Mouse (Mus musculus): Measurements from ENCODE around the gene Polk. TPM values are rescaled to one million over a fixed set of nuclear protein-coding genes. Genes with fewer than 3 reads are reported as not detected.

The Polk gene
- polyA plus RNA-seq, 2 experiments, result 9.6 to 9.8 TPM

DNA sequence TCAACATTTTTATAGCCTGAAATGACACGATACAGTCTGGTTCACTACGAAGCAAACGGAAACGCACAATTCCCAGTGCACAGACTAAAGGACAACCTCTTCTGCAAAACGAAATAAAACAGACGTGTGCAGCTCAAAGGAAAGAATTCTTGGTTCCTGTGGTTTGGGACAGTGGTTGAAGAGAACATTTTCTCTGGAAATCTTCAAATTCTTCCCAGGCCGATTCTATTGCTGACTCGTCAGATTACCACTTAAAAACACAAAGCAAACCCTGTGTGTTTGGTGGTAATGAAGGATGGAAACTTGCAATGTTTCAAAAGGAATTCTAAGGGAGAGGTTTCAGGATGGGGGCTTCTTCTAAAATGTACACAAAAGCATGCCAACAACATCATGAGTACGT is 12.3 kb downstream of the Polk start:
- no peak overlapping the region for H3K27ac ChIP-seq (replicated peaks; ENCODE audit: low read depth, low read length)
- no peak for TF ChIP-seq POLR2A (IDR thresholded peaks at IDR 0.05; ENCODE audit: borderline replicate concordance, extremely low read depth, insufficient read depth, insufficient read length)
- DNase-seq (ENCODE audit: low spot score), result no peak

GRCm38 (mm10) chr13:96529542-96529941 is 12.8 kb downstream of the Polk start:
- WGBS, result 91% methylated on average over 3 of the region's 3 CpGs
- no peak overlapping the region for H3K4me3 ChIP-seq (replicated peaks; ENCODE audit: low read length)
- no peak for TF ChIP-seq POLR2A (IDR thresholded peaks at IDR 0.05; ENCODE audit: borderline replicate concordance, extremely low read depth, insufficient read depth, insufficient read length)
- DNase-seq (ENCODE audit: low spot score) (no peak), ATAC-seq (ENCODE audit: low FRiP score, low read depth) (no peak)
- no peaks in the 10 kb centered on the region for H3K36me3 ChIP-seq (ENCODE audit: control insufficient read depth, insufficient read depth, low read length)
- H3K9me3 ChIP-seq (ENCODE audit: control insufficient read depth, low read length), result no peaks in the 10 kb centered on the region
- no peaks in the 10 kb centered on the region for H3K27me3 ChIP-seq (ENCODE audit: control insufficient read depth, insufficient read depth, low read length)
- no peak overlapping the region for H3K27ac ChIP-seq (replicated peaks; ENCODE audit: low read depth, low read length)
- no peak overlapping the region for H3K9ac ChIP-seq (ENCODE audit: low read depth, low read length, severe bottlenecking)
- 0 out of 2 replicates have a peak, but pooled peaks cover 3% of the 10 kb centered on the region for H3K4me1 ChIP-seq (ENCODE audit: control insufficient read depth, insufficient read depth, low read length)
- H3K4me2 ChIP-seq (replicated peaks; ENCODE audit: low read depth, low read length, severe bottlenecking), result no peak overlapping the region

More for the DNA sequence above, 12.3 kb downstream of the Polk start:
- no peak for ATAC-seq (ENCODE audit: low FRiP score, low read depth)
- Histone ChIP-seq H3K27me3 (ENCODE audit: control insufficient read depth, insufficient read depth, low read length) (no peaks in the 10 kb centered on the region), H3K9me3 (ENCODE audit: control insufficient read depth, low read length) (no peaks in the 10 kb centered on the region), H3K9ac (ENCODE audit: low read depth, low read length, severe bottlenecking) (no peak overlapping the region), H3K4me2 (replicated peaks; ENCODE audit: low read depth, low read length, severe bottlenecking) (no peak overlapping the region), H3K4me1 (ENCODE audit: control insufficient read depth, insufficient read depth, low read length) (0 out of 2 replicates have a peak, but pooled peaks cover 3% of the 10 kb centered on the region), H3K4me3 (replicated peaks; ENCODE audit: low read length) (no peak overlapping the region), H3K36me3 (ENCODE audit: control insufficient read depth, insufficient read depth, low read length) (no peaks in the 10 kb centered on the region)
- WGBS, result 92% methylated on average over 9 of the region's 9 CpGs

DNA sequence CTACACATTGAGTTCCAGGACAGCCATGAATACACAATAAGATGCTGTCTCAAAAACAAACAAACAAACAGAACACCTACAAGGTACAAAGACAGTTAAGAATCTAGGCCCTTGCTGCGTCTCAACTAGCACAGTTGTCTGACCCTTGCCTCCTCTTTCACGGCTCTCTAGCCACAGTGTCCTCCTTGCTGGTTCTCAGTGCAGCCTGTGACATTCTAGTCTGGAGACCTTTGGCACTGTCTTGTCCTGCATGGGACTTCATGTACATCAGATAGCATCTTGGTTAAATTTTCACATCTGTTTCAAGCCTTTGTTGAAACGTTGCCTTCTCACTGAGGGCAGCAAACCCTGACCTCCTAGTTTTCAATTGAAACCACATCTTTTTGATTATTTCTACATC is 13.6 kb downstream of the Polk start:
- DNase-seq (ENCODE audit: low spot score) (no peak), ATAC-seq (ENCODE audit: low FRiP score, low read depth) (no peak)
- Histone ChIP-seq H3K4me3 (replicated peaks; ENCODE audit: low read length) (no peak overlapping the region), H3K27ac (replicated peaks; ENCODE audit: low read depth, low read length) (no peak overlapping the region), H3K36me3 (ENCODE audit: control insufficient read depth, insufficient read depth, low read length) (no peaks in the 10 kb centered on the region), H3K27me3 (ENCODE audit: control insufficient read depth, insufficient read depth, low read length) (no peaks in the 10 kb centered on the region), H3K9me3 (ENCODE audit: control insufficient read depth, low read length) (no peaks in the 10 kb centered on the region), H3K4me1 (ENCODE audit: control insufficient read depth, insufficient read depth, low read length) (0 out of 2 replicates have a peak, but pooled peaks cover 2% of the 10 kb centered on the region), H3K4me2 (replicated peaks; ENCODE audit: low read depth, low read length, severe bottlenecking) (no peak overlapping the region), H3K9ac (ENCODE audit: low read depth, low read length, severe bottlenecking) (no peak overlapping the region)
- 85% methylated on average over 3 of the region's 3 CpGs for WGBS
- no peak for TF ChIP-seq POLR2A (IDR thresholded peaks at IDR 0.05; ENCODE audit: borderline replicate concordance, extremely low read depth, insufficient read depth, insufficient read length)

GRCm38 (mm10) chr13:96527856-96528255 is 14.5 kb downstream of the Polk start:
- no peak for TF ChIP-seq POLR2A (IDR thresholded peaks at IDR 0.05; ENCODE audit: borderline replicate concordance, extremely low read depth, insufficient read depth, insufficient read length)
- Histone ChIP-seq H3K4me2 (replicated peaks; ENCODE audit: low read depth, low read length, severe bottlenecking) (no peak overlapping the region), H3K4me1 (ENCODE audit: control insufficient read depth, insufficient read depth, low read length) (no peaks in the 10 kb centered on the region), H3K27me3 (ENCODE audit: control insufficient read depth, insufficient read depth, low read length) (no peaks in the 10 kb centered on the region), H3K9ac (ENCODE audit: low read depth, low read length, severe bottlenecking) (no peak overlapping the region), H3K36me3 (ENCODE audit: control insufficient read depth, insufficient read depth, low read length) (no peaks in the 10 kb centered on the region), H3K27ac (replicated peaks; ENCODE audit: low read depth, low read length) (no peak overlapping the region), H3K9me3 (ENCODE audit: control insufficient read depth, low read length) (no peaks in the 10 kb centered on the region), H3K4me3 (replicated peaks; ENCODE audit: low read length) (no peak overlapping the region)
- WGBS, result 89% methylated on average over 11 of the region's 11 CpGs
- ATAC-seq (ENCODE audit: low FRiP score, low read depth) (no peak), DNase-seq (ENCODE audit: low spot score) (no peak)

DNA sequence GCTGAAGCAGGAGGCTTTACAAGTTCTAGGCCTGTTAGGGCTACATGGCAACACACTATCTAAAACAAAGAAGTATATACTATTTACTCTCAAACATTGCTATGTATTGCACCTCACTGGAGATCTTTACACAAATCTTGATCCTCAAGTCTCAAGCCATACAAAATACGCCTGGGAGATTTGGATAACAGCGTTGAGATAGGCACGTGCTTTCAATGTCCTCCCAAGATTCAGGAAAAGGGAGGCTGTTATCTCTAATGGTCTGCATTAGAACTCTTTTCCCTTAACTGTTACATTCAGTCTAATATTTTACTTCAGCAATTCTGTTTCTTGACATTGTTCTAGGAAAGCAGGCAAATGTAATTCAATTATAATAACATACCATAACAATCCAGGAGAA is 15.4 kb downstream of the Polk start:
- Histone ChIP-seq H3K36me3 (ENCODE audit: control insufficient read depth, insufficient read depth, low read length) (no peaks in the 10 kb centered on the region), H3K27ac (replicated peaks; ENCODE audit: low read depth, low read length) (no peak overlapping the region), H3K9ac (ENCODE audit: low read depth, low read length, severe bottlenecking) (no peak overlapping the region), H3K4me2 (replicated peaks; ENCODE audit: low read depth, low read length, severe bottlenecking) (no peak overlapping the region), H3K9me3 (ENCODE audit: control insufficient read depth, low read length) (no peaks in the 10 kb centered on the region), H3K4me3 (replicated peaks; ENCODE audit: low read length) (no peak overlapping the region), H3K4me1 (ENCODE audit: control insufficient read depth, insufficient read depth, low read length) (no peaks in the 10 kb centered on the region), H3K27me3 (ENCODE audit: control insufficient read depth, insufficient read depth, low read length) (no peaks in the 10 kb centered on the region)
- TF ChIP-seq POLR2A (IDR thresholded peaks at IDR 0.05; ENCODE audit: borderline replicate concordance, extremely low read depth, insufficient read depth, insufficient read length), result no peak
- ATAC-seq (ENCODE audit: low FRiP score, low read depth) (no peak), DNase-seq (ENCODE audit: low spot score) (no peak)
- WGBS, result 93% methylated on average over 3 of the region's 3 CpGs

DNA sequence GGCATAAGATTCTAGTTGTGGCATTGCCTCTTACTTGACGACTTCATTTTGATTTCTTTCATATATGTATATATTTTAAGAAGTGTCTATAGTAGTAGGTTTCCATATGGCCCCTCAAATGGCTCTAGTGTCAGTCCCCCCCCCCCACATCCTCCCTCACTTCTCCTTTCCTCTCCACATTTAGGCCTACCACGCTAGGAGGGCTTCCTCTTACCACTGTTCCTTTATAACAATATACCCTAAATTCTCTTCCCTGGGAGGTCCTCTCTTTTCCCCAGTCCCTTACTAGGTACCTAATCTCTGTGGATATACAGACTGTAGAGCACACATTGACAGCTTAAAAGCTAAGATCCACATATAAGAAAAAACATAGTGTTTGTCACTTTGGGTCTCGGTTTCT is 21.1 kb downstream of the Polk start:
- Histone ChIP-seq H3K9me3 (ENCODE audit: control insufficient read depth, low read length) (no peaks in the 10 kb centered on the region), H3K4me1 (ENCODE audit: control insufficient read depth, insufficient read depth, low read length) (no peaks in the 10 kb centered on the region), H3K4me3 (replicated peaks; ENCODE audit: low read length) (no peak overlapping the region), H3K27ac (replicated peaks; ENCODE audit: low read depth, low read length) (no peak overlapping the region), H3K27me3 (ENCODE audit: control insufficient read depth, insufficient read depth, low read length) (no peaks in the 10 kb centered on the region), H3K9ac (ENCODE audit: low read depth, low read length, severe bottlenecking) (no peak overlapping the region), H3K36me3 (ENCODE audit: control insufficient read depth, insufficient read depth, low read length) (peaks cover 3% of the 10 kb centered on the region; the same call in 1 of the 2 replicates), H3K4me2 (replicated peaks; ENCODE audit: low read depth, low read length, severe bottlenecking) (no peak overlapping the region)
- DNase-seq (ENCODE audit: low spot score) (no peak), ATAC-seq (ENCODE audit: low FRiP score, low read depth) (no peak)
- 90% methylated on average over 3 of the region's 3 CpGs for WGBS
- no peak for TF ChIP-seq POLR2A (IDR thresholded peaks at IDR 0.05; ENCODE audit: borderline replicate concordance, extremely low read depth, insufficient read depth, insufficient read length)
